8 mouse cellular contexts compared by ENCODE assay signal in genomic region chr6:29735336-29735688, GRCm38 (mm10). TPM values are rescaled to one million over a fixed set of nuclear protein-coding genes. Genes with fewer than 3 reads are reported as not detected.
A peak's percentile ranks its signal among the peaks of the same experiment; 100 is the strongest.
DNase-seq lines count a peak whose midpoint lies in the region; ATAC-seq lines count a peak whose summit lies in the region.

Gene Smo, plus strand, starts transcription at chr6:29735503.

- H3K9me3 ChIP-seq in hindbrain, embryonic 16.5 days (ENCODE audit: control insufficient read depth, low read length), result no peaks in the 10 kb centered on the region
- no peaks in the 10 kb centered on the region for H3K9me3 ChIP-seq in midbrain, embryonic 10.5 days (replicated peaks)

- H3K36me3 ChIP-seq in hindbrain, embryonic 16.5 days (ENCODE audit: control insufficient read depth, insufficient read depth, low read length), result no peaks in the 10 kb centered on the region
- peaks cover 25% of the 10 kb centered on the region for H3K36me3 ChIP-seq in midbrain, embryonic 10.5 days

- H3K4me2 ChIP-seq in hindbrain, embryonic 16.5 days (ENCODE audit: low read length), result peak within 1 kb of the TSS; percentile 97

- no peaks in the 10 kb centered on the region for H3K27me3 ChIP-seq in hindbrain, embryonic 16.5 days (replicated peaks; ENCODE audit: control insufficient read depth, insufficient read depth, low read length)
- no peaks in the 10 kb centered on the region for H3K27me3 ChIP-seq in midbrain, embryonic 10.5 days (ENCODE audit: low read depth, poor library complexity, severe bottlenecking)

- peak; percentile 38 to 50 for DNase-seq in cerebellum, postnatal 25 days
- DNase-seq in cerebellum, adult 8-10 months, result no peak
- peak; percentile 35 to 73 for DNase-seq in cerebellum, postnatal 4 days (ENCODE audit: low spot score in 2 of 2)
- peak; percentile 82 for DNase-seq in gastrocnemius, postnatal 14 days
- DNase-seq in left cerebral cortex, postnatal 4 days, result peak; percentile 84
- peak; percentile 94 for DNase-seq in midbrain, embryonic 10.5 days (ENCODE audit: low spot score)
- peak; percentile 90 for DNase-seq in testis, postnatal 10 days (ENCODE audit: low spot score)

- peak within 1 kb of the TSS; percentile 89 for H3K27ac ChIP-seq in hindbrain, embryonic 16.5 days (ENCODE audit: low read depth, low read length)
- peak within 1 kb of the TSS; percentile 100 for H3K27ac ChIP-seq in midbrain, embryonic 10.5 days (replicated peaks)

- H3K4me3 ChIP-seq in hindbrain, embryonic 16.5 days (ENCODE audit: low read length), result peak within 1 kb of the TSS; percentile 74
- H3K4me3 ChIP-seq in midbrain, embryonic 10.5 days, result peak within 1 kb of the TSS; percentile 99

- H3K4me1 ChIP-seq in hindbrain, embryonic 16.5 days (ENCODE audit: control insufficient read depth, insufficient read depth, low read depth, low read length), result peaks cover 11% of the 10 kb centered on the region; the same call in 1 of the 2 replicates
- peaks cover 27% of the 10 kb centered on the region for H3K4me1 ChIP-seq in midbrain, embryonic 10.5 days

- H3K9ac ChIP-seq in hindbrain, embryonic 16.5 days (ENCODE audit: low read depth, low read length), result peak within 1 kb of the TSS; percentile 81

- intact Hi-C loops in gastrocnemius, postnatal 14 days (cut with DNase I; ENCODE audit: low total_unique reads), result no loop called here
- intact Hi-C loops in left cerebral cortex, postnatal 4 days (cut with DNase I), result no loop called here

- peak; percentile 95 for ATAC-seq in hindbrain, embryonic 16.5 days

- 0% methylated on average over 11 of the region's 30 CpGs for WGBS in hindbrain, embryonic 16.5 days
- under 1% methylated on average over 24 of the region's 30 CpGs for WGBS in midbrain, embryonic 10.5 days

RNA-seq across cellular contexts. Expression of gene Smo, which starts in this region (rescaled TPM):
- 10 to 100 TPM; 11.0 to 14.4 TPM for total RNA-seq in gastrocnemius, postnatal 14 days (2021)
- 10.4 and 14.2 TPM in 2 replicates for polyA plus RNA-seq in hindbrain, embryonic 16.5 days (2015; fragmentation: Nextera tagmentation; extraction: Ambion mirVana)
- total RNA-seq in left cerebral cortex, postnatal 4 days (2021), result 10 to 100 TPM; 14.6 to 16.2 TPM
- 49.6 and 51.7 TPM in 2 replicates for polyA plus RNA-seq in midbrain, embryonic 10.5 days (2016; fragmentation: Nextera tagmentation; extraction: Ambion mirVana)
